Mouse (Mus musculus) neural tube, embryonic 14.5 days (tissue): ENCODE measurements at regions not wholly inside any gene's neighbourhood (a gene's known extent, or its start where the extent isn't known, plus 50 kb on each side); places are given as distances from the start of the nearest gene placed in this dataset.

Experiments used
- ATAC-seq: fragments of 200-750 bp; cut with Nextera tagmentation; 2 replicates; pipeline ENCODE4 v1.8.0; 2017; ENCODE audit warnings: low read depth, mild to moderate bottlenecking, moderate TSS enrichment, moderate library complexity
- H3K27ac ChIP-seq: fragments of 300-500 bp; sonication (generic); 2 replicates; pipeline ENCODE4 v1.5.1; 2014; ENCODE audit warnings: low read depth, mild to moderate bottlenecking, control low read depth, low read length, moderate library complexity, mixed read lengths
- H3K27me3 ChIP-seq: fragments of 300-500 bp; sonication (generic); 2 replicates; pipeline ENCODE4 v1.6.1; 2014; ENCODE audit warnings: low read length; ENCODE audit not compliant: control insufficient read depth, insufficient read depth
- H3K36me3 ChIP-seq: fragments of 300-500 bp; sonication (generic); 2 replicates; pipeline ENCODE4 v1.6.1; 2014; ENCODE audit warnings: low read length, mixed read lengths; ENCODE audit not compliant: control insufficient read depth, insufficient read depth
- H3K4me1 ChIP-seq: fragments of 300-500 bp; sonication (generic); 2 replicates; pipeline ENCODE4 v1.6.1; 2014; ENCODE audit warnings: low read length; ENCODE audit not compliant: control insufficient read depth, insufficient read depth
- H3K4me2 ChIP-seq: fragments of 300-500 bp; sonication (generic); 2 replicates; pipeline ENCODE4 v1.6.1; 2014; ENCODE audit warnings: mild to moderate bottlenecking, low read depth, low read length, control low read depth
- H3K4me3 ChIP-seq: fragments of 300-500 bp; sonication (generic); 2 replicates; pipeline ENCODE4 v1.5.1; 2014; ENCODE audit warnings: low read depth, low read length, control low read depth, mixed read lengths
- H3K9ac ChIP-seq: fragments of 300-500 bp; sonication (generic); replicated peaks from 2 replicates; pipeline ENCODE4 v1.6.1; 2014; ENCODE audit warnings: low read depth, mild to moderate bottlenecking, control low read depth, low read length, mixed read lengths
- H3K9me3 ChIP-seq: fragments of 300-500 bp; sonication (generic); 2 replicates; pipeline ENCODE4 v1.6.1; 2016; ENCODE audit warnings: low read length; ENCODE audit not compliant: control insufficient read depth
- WGBS: fragments of 180-500 bp; shearing (Covaris S2); extraction: QIAGEN DNeasy Blood & Tissue Kit; methylation state at CpG from one replicate; pipeline ENCODE4 v1.1.7; 2014; 5-methylcytosine and 5-hydroxymethylcytosine counted together

DNA sequence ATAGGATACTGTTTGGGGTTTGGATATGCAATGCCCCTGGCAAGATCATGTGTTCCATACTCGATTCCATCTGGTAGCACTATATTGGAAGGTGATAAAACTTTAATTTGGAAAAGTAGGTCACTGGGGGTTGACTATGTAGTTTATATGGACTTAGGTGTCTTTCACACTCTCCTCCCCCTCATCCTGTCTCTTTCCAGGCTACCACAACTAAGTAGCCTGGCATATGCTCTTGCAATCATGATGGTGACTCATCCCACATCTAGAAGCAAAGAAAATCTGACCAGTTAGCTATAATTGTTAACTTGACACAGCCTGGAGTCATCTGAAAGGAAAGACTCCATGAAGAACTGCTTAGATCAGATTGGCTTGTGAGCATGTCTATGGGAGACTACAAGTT is 1154.3 kb downstream of the Adam3 start:
- no peaks in the 10 kb centered on the region for H3K9me3 ChIP-seq
- WGBS: 90% methylated on average over 1 of the region's 1 CpGs

GRCm38 (mm10) chr8:23580106-23580505 is 1145.5 kb downstream of the Adam3 start:
- Histone ChIP-seq H3K27ac (no peak overlapping the region), H3K4me2 (no peak overlapping the region), H3K36me3 (no peaks in the 10 kb centered on the region), H3K4me3 (no peak overlapping the region), H3K27me3 (no peaks in the 10 kb centered on the region), H3K9me3 (no peaks in the 10 kb centered on the region), H3K4me1 (no peaks in the 10 kb centered on the region), H3K9ac (no peak overlapping the region)
- 85% methylated on average over 4 of the region's 4 CpGs for WGBS
- ATAC-seq: no peak

More for the DNA sequence above, 1154.3 kb downstream of the Adam3 start:
- Histone ChIP-seq H3K9ac (no peak overlapping the region), H3K4me1 (no peaks in the 10 kb centered on the region), H3K27me3 (no peaks in the 10 kb centered on the region), H3K27ac (no peak overlapping the region), H3K36me3 (no peaks in the 10 kb centered on the region), H3K4me2 (no peak overlapping the region), H3K4me3 (no peak overlapping the region)
- no peak for ATAC-seq

- Histone ChIP-seq H3K9me3 (no peaks in the 10 kb centered on the region), H3K4me3 (no peak overlapping the region), H3K27me3 (no peaks in the 10 kb centered on the region), H3K4me2 (no peak overlapping the region), H3K27ac (no peak overlapping the region), H3K9ac (no peak overlapping the region), H3K4me1 (no peaks in the 10 kb centered on the region), H3K36me3 (no peaks in the 10 kb centered on the region)
- ATAC-seq: no peak
- 96% methylated on average over 2 of the region's 2 CpGs for WGBS
These were observed 1145.0 kb downstream of the Adam3 start for GRCm38 (mm10) chr8:23580701-23581100.
